Mouse (Mus musculus) heart, postnatal 0 days (tissue): ENCODE results near the gene Gzmn.

Experiments
- CTCF ChIP-seq: IDR thresholded peaks from 2 replicates; pipeline ENCODE4 v1.5.1; 2016; ENCODE audit warnings: antibody characterized with exemption, control low read depth, low read depth
- EP300 ChIP-seq: IDR thresholded peaks from 2 replicates; pipeline ENCODE4 v1.6.1; 2016; ENCODE audit warnings: antibody characterized with exemption, low read depth

GRCm38 (mm10) chr14:56128341-56128740 lies 46.1 kb downstream of the Gzmn start:
- peak; percentile 17; the same call in 1 of the 2 replicates for TF ChIP-seq CTCF
- no peak for TF ChIP-seq EP300
